Mouse (Mus musculus) C2C12 (cell line): ENCODE measurements around the gene Rbm3. TPM values are rescaled to one million over a fixed set of nuclear protein-coding genes. Genes with fewer than 3 reads are reported as not detected.
A peak's percentile ranks its signal among the peaks of the same experiment; 100 is the strongest.

Experiments used
- H3K27me3 ChIP-seq: one replicate; pipeline ENCODE4 v1.6.1; 2011; ENCODE audit not compliant: control insufficient read depth, insufficient read depth, insufficient read length
- H3K36me3 ChIP-seq: one replicate; pipeline ENCODE4 v1.6.1; 2011; ENCODE audit not compliant: control insufficient read depth, insufficient read depth
- H3K4me3 ChIP-seq: one replicate; pipeline ENCODE4 v1.5.1; 2011; ENCODE audit warnings: mild to moderate bottlenecking, control low read depth; ENCODE audit not compliant: poor library complexity, insufficient read depth, severe bottlenecking
- H3K79me2 ChIP-seq: one replicate; pipeline ENCODE4 v1.6.1; 2011; ENCODE audit not compliant: control insufficient read depth, insufficient read depth
- H3K79me3 ChIP-seq: one replicate; pipeline ENCODE4 v1.6.1; 2011; ENCODE audit warnings: low read depth, control low read depth
- H3ac ChIP-seq: one replicate; pipeline ENCODE3; 2011; ENCODE audit warnings: low read depth; ENCODE audit not compliant: control insufficient read depth, insufficient read length
- CEBPB ChIP-seq: IDR thresholded peaks from one replicate; pipeline ENCODE4 v1.6.1; 2011; ENCODE audit warnings: low read depth, mild to moderate bottlenecking, control low read depth, moderate library complexity
- CTCF ChIP-seq: IDR thresholded peaks from one replicate; pipeline ENCODE4 v1.5.1; 2011; ENCODE audit not compliant: control insufficient read depth, insufficient read depth, insufficient read length
- FOSL1 ChIP-seq: IDR thresholded peaks from one replicate; pipeline ENCODE4 v1.8.0; 2011; ENCODE audit warnings: mild to moderate bottlenecking, low read length; ENCODE audit not compliant: poor library complexity, insufficient read depth, severe bottlenecking
- MAX ChIP-seq: IDR thresholded peaks from one replicate; pipeline ENCODE4 v1.6.1; 2011; ENCODE audit warnings: mild to moderate bottlenecking, control low read depth
- MYOD1 ChIP-seq: IDR thresholded peaks from one replicate; pipeline ENCODE4 v1.6.1; 2011; ENCODE audit warnings: low read depth; ENCODE audit not compliant: control insufficient read depth, insufficient read length
- MYOG ChIP-seq: IDR thresholded peaks from one replicate; pipeline ENCODE4 v1.6.1; 2011; ENCODE audit not compliant: control insufficient read depth, insufficient read length; ENCODE audit errors: extremely low read depth
- USF1 ChIP-seq: IDR thresholded peaks from one replicate; pipeline ENCODE4 v1.6.1; 2011; ENCODE audit warnings: low read depth, mild to moderate bottlenecking, control low read depth, moderate library complexity
- polyA plus RNA-seq: library from polyadenylated mRNA; unstranded; fragments of >200 nt; fragmentation: generic; extraction: Trizol; gene quantifications from one replicate; pipeline ENCODE4 v1.2.1, GENCODE M21; 2012; ENCODE audit warnings: missing spikeins

Gene Rbm3
- polyA plus RNA-seq, 1 experiment: 537 TPM

DNA sequence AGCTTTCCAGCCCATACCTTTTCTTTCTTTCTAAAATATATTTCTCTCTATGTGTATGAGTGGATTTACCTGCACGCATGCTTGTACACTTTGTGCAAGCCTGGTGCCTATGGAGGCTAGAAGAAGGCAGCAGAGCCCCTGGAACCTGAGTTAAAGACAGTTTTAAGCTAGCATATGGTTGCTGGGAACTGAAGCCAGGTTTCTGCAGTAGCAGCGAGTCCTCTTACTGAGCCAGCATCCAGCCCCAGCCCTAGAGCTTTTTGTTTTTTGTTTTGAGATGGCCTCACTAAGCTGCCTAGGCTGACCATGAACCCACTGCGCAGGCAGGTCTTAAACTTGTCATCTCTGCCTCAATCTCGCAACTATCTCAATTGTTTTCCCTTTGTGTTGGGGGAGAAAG, 18.8 kb upstream of the Rbm3 start:
- Histone ChIP-seq H3K4me3 (no peak overlapping the region), H3K27me3 (no peaks in the 10 kb centered on the region), H3ac (no peak overlapping the region), H3K36me3 (peaks cover under 1% of the 10 kb centered on the region), H3K79me2 (no peaks in the 10 kb centered on the region), H3K79me3 (no peaks in the 10 kb centered on the region)
- TF ChIP-seq MYOD1 (no peak), MAX (no peak), USF1 (no peak), CEBPB (no peak), MYOG (no peak), CTCF (no peak), FOSL1 (no peak)

DNA sequence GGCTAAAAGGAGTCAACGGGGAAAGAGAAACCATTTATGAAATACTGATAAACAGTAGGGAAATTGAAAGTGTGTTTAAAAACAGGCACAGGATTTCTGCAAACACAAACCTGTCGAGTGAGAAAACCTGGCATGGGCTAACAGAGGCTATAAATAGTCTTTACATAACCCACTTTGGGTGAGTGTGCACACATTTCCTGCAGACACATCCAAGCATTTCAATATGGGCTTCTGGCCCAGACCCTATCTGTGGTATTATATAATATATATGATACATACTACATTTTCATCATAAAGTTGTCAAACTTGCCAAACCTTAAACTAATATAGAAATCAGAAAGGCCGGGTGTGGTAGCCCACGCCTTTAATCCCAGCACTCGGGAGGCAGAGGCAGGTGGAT, 17.4 kb upstream of the Rbm3 start:
- Histone ChIP-seq H3K36me3 (peaks cover 4% of the 10 kb centered on the region), H3K27me3 (no peaks in the 10 kb centered on the region), H3K4me3 (no peak overlapping the region), H3K79me3 (no peaks in the 10 kb centered on the region), H3ac (no peak overlapping the region), H3K79me2 (no peaks in the 10 kb centered on the region)
- TF ChIP-seq USF1: no peak
- TF ChIP-seq MAX: no peak
- no peak for TF ChIP-seq FOSL1
- TF ChIP-seq MYOG: no peak
- TF ChIP-seq CEBPB: no peak
- TF ChIP-seq CTCF: no peak
- TF ChIP-seq MYOD1: no peak

- TF ChIP-seq CTCF (no peak), FOSL1 (no peak), CEBPB (no peak), MYOG (no peak), MAX (no peak), USF1 (no peak), MYOD1 (no peak)
- H3K79me2 ChIP-seq: peaks cover 47% of the 10 kb centered on the region
Measured at GRCm38 (mm10) chrX:8143750-8144149, 1.9 kb downstream of the Rbm3 start.

DNA sequence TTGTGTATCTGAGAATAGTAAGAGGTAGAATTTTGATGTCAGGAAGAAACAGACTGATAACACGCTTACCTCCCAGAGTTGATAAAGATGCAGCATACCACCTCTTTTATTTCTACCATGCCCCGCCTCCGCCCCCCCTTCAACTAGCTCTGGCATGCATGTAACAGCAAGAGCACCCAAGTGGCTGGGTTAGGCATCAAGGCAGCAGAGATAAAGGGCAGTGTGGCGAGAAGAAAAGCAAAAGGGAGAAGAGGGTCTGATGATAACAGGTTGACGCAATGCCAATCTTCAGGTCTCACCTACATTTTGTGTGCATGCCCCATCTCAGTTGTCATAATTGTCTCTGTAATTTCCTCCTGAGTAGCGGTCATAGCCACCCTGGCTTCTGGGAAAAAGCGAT, 2.7 kb downstream of the Rbm3 start:
- no peak overlapping the region for H3ac ChIP-seq
- H3K79me2 ChIP-seq: peaks cover 47% of the 10 kb centered on the region
- peaks cover 65% of the 10 kb centered on the region for H3K36me3 ChIP-seq
- TF ChIP-seq CEBPB: no peak
- TF ChIP-seq FOSL1: no peak
- TF ChIP-seq MAX: no peak
- no peaks in the 10 kb centered on the region for H3K27me3 ChIP-seq
- peak overlapping the region; percentile 14 for H3K4me3 ChIP-seq
- peaks cover 26% of the 10 kb centered on the region for H3K79me3 ChIP-seq

More at GRCm38 (mm10) chrX:8143750-8144149, 1.9 kb downstream of the Rbm3 start:
- peak overlapping the region; percentile 82 for H3K4me3 ChIP-seq
- peak overlapping the region; percentile 88 for H3ac ChIP-seq
- H3K79me3 ChIP-seq: peaks cover 26% of the 10 kb centered on the region
- peaks cover 57% of the 10 kb centered on the region for H3K36me3 ChIP-seq
- H3K27me3 ChIP-seq: no peaks in the 10 kb centered on the region

GRCm38 (mm10) chrX:8141058-8141457, 4.6 kb downstream of the Rbm3 start:
- H3K79me2 ChIP-seq: peaks cover 47% of the 10 kb centered on the region
- no peaks in the 10 kb centered on the region for H3K27me3 ChIP-seq
- no peak for TF ChIP-seq USF1
- TF ChIP-seq MYOG: no peak
- no peak for TF ChIP-seq MYOD1
- no peak for TF ChIP-seq MAX
- TF ChIP-seq CEBPB: no peak
- no peak for TF ChIP-seq FOSL1
- TF ChIP-seq CTCF: no peak
- H3K4me3 ChIP-seq: no peak overlapping the region
- peaks cover 26% of the 10 kb centered on the region for H3K79me3 ChIP-seq
- no peak overlapping the region for H3ac ChIP-seq
- H3K36me3 ChIP-seq: peaks cover 65% of the 10 kb centered on the region

GRCm38 (mm10) chrX:8140446-8140845, 5.2 kb downstream of the Rbm3 start:
- TF ChIP-seq USF1 (no peak), CTCF (no peak), MAX (no peak), MYOG (no peak), CEBPB (no peak), MYOD1 (no peak), FOSL1 (no peak)

More at GRCm38 (mm10) chrX:8140446-8140845, 5.2 kb downstream of the Rbm3 start:
- peaks cover 26% of the 10 kb centered on the region for H3K79me3 ChIP-seq
- no peaks in the 10 kb centered on the region for H3K27me3 ChIP-seq
- peaks cover 47% of the 10 kb centered on the region for H3K79me2 ChIP-seq
- H3ac ChIP-seq: no peak overlapping the region
- H3K4me3 ChIP-seq: no peak overlapping the region
- H3K36me3 ChIP-seq: peaks cover 65% of the 10 kb centered on the region
